Mouse (Mus musculus): ENCODE results near the gene Zbtb20. TPM values are rescaled to one million over a fixed set of nuclear protein-coding genes. Genes with fewer than 3 reads are reported as not detected.

Gene Zbtb20
- total RNA-seq, 2 experiments from 2014 or later = 108 to 119 TPM

- no peak for DNase-seq
Measured at GRCm38 (mm10) chr16:43572766-43573165, 697.1 kb downstream of the Zbtb20 start.

- no peak for DNase-seq
Measured at GRCm38 (mm10) chr16:43573181-43573833, 697.6 kb downstream of the Zbtb20 start.

DNA sequence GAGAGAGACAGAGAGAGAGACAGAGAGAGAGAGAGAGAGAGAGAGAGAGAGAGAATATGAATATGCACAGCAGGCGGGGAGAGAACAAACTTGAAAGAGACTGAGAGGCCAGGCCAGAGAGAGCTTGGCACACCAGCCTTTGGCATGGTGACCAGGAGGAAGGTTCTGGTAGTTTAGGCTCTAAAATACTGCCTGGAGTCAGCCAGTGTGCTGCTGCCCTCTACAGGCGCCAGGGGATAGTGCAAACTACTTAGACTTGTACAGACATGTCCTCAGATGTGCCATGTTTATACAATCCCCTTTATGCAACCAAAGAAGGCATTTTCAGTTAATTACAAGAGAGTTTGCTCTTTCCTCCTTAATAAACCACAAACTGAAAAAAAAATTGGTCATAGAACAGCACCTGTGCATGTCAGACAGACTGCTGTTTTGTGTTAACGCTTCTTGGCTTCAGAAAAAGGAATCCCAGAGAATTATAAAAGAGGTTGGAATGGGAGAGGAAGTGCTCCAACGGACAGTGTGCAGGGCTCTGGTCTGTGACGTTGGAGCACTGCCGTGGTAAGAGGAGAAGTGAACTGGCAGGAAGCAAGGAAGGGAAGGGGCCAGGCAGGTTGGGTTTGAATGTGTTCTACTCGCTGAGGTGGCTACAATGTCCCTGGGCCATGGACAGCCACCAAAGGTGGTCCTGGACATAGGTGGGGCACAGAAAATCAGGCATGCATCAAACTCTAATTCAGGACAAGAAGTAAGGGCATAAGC is 698.5 kb downstream of the Zbtb20 start:
- peak; percentile 96 for DNase-seq

- DNase-seq = no peak
Measured at GRCm38 (mm10) chr16:43575066-43575465, 699.4 kb downstream of the Zbtb20 start.

GRCm38 (mm10) chr16:43575507-43575906 is 699.8 kb downstream of the Zbtb20 start:
- no peak for DNase-seq

- peak; percentile 71 for DNase-seq
Measured at GRCm38 (mm10) chr16:43577399-43577798, 701.7 kb downstream of the Zbtb20 start.

DNA sequence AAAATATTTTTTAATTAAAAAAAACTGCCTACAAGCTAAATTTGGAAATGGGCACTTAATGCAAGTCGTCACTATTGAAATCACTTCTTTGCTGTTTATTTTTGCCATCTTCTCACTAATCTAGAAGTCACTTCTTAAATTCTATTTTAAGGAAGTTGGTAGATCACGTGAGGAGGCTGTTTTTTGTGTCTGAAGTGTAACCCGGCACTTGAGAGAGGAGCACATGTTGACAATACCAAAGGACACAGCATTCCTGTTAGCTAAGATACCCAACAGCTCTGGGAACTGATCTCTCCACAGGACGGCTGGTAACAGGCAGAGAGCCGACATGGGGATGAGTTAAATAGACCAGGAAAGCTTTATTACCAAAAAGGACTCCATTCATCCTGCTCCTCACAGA is 702.7 kb downstream of the Zbtb20 start:
- no peak for DNase-seq

DNA sequence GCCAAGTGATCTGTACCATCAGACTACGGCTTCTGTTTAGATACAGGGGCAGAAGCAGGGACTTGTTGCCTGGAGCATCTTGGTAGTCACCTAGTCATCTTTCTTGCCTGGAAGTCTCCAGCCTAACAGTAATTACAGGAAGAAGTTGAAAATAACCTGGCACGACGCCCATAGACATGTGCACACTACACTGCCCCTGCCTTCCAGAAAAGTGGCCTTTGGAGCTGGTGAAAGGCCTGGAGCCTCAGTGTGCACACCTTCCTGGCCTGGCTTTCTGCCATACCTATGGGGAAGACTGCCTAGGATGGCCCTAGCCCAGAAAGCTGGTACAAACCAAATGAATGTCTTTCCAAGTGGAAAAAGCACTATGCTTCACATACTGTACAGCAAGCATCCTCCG is 703.4 kb downstream of the Zbtb20 start:
- peak; percentile 41 for DNase-seq

DNA sequence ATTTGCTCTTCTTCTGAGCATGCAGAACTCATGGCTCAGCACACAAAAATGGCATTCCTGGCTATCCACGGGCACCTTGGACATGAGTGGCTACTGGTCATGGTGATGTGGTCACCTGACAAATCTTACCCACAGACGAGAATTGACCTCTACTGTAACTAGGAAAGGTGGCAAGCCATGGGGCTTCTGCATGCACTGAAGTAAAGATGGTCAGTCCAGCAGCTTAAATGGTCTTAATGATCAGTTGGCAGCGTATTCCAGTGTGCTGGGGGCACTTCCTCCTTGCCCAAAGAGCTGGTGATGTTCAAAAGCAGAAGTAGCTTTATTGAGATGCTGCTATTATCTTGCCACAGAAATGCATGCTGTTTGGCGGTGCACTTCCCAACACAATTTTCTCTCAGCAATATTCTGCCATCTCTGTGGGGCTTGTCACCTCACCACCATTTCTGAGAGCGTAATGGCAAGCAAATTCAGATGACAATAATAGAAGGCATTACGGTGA is 704.7 kb downstream of the Zbtb20 start:
- DNase-seq = no peak

DNA sequence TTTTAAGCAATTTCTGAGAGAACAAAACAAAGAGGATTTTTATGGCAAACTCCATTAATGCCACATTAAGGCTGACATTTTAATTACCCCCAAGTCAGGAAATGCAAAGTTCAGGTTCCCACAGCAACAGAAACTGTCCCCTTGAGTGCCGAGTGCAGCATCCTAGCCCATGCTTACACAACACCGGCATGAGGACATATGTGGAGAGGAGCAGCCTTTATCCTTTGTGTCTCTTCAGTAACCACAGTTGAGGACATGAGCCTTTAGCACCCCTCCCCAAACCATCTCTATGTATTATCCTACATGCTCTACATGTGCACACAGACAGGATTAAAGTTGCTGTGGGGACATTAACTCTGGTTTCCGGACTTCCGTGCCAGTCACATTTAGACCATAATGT is 705.9 kb downstream of the Zbtb20 start:
- no peak for DNase-seq

DNA sequence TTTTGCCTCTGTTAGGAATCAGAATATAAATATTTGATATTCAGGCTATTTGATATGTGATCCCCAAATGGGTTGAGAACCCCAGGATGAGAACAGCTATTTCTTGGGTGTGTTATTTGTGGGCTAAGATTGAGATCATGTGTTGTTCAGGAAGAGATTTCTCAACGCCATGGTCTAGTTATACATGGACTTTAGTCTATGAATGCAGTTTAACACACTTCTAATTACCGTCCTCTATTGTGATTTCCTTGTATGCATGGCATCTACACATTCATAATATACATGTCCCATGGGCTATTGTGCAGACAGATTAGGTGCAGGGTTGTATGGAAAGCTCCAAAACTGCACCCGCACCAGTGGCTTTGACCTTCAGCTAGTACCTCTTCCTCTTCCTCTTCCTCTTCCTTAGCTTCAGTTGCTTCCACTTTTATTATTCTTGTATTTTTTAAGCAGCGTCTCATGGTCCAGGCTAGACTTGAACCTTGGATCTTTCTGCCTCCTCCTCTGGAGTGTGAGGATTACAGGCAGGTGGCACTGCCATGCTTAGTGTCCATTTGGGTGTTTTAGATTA is 711.3 kb downstream of the Zbtb20 start:
- DNase-seq = no peak

GRCm38 (mm10) chr16:43590704-43591493 is 715.2 kb downstream of the Zbtb20 start:
- DNase-seq = no peak

- no peak for DNase-seq
Measured at GRCm38 (mm10) chr16:43592062-43592461, 716.4 kb downstream of the Zbtb20 start.

DNA sequence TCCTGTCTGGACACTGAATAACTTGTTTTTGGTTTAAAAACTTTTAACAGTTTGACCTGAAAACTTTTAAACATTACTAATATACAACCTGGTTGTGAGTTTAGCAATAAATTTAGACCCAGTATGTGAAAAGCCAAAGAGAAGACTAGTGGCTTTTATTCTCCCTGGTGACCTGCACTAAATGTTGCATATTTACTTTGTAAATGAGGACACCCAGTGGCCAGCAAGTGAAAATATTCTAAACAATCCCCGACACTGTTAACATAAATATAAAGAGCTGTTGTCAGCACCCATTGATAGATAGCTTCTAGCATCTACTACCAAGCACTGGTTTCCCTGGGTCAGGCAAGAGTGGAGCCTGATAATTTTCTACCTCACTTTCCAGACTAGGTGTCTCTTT is 717.1 kb downstream of the Zbtb20 start:
- no peak for DNase-seq

DNA sequence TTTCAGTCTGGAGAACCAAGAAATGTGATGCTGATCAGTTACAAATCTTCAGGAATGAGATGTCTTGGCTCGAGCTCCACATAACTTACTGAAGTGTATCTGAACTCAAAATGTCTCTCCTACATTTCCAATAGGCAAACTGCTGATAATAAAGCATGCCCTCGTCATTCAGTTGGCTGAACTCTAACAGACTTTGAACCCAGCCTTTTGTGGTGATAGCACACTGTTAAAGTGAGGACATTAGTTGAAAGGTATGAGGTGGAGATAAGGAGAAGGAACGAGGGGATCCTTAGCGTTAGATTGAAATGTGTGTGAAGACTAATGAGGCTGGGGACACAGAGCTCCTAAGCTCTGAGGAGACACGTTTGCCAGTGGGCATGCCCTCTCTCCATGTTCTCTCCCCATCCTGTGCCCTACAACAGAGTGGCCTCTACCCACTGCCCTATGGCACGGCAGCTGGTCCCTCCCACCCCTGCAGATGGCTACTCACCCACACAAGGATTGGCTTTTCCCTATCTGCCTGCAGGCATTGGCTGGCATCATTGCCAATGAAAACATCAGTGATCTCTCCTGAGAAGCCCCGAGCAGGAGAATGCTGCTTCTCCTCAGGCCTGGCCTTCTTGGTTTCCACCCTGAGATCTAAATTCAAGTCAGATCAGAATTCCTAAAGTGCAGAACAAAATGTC is 721.8 kb downstream of the Zbtb20 start:
- no peak for DNase-seq

DNA sequence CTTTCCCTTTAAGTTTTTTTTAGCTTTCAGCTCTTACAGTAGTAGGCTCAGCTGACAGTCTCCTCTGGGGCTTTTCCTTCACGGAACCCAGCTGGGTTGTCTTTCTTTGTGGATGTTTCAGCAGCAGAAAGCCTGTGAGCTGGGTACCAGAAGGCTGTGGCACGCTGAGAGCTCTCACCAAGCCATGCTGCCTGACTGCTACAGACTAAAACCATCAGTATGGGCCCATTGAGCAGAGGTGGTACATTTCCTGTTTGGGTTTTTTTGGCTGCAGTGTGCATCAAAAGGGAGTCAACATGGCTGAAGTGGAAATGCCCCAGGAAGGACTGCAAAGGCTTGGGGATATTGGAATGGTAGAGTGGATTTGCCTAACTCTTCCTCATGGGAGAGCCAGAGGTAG is 724.0 kb downstream of the Zbtb20 start:
- no peak for DNase-seq

DNA sequence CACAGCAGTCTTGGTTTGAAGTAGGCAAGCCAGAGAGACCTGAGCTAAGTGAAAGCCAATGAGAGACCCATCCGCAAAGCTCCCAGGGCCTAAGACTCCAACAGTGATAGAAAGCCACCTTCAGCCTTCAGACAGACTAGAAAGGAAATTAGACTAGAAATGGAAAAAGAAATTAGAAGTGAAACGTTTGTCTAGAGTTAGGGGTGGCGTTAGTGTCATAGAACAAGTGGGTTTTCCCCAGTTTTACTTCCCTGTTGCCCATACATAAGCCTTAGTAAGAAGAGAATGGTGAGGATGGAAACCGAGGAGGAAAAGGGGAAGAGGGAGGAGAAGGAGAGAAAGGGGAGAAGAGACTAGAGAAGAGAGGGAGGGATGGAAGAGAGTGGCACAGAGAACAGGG is 726.9 kb downstream of the Zbtb20 start:
- DNase-seq = no peak

DNA sequence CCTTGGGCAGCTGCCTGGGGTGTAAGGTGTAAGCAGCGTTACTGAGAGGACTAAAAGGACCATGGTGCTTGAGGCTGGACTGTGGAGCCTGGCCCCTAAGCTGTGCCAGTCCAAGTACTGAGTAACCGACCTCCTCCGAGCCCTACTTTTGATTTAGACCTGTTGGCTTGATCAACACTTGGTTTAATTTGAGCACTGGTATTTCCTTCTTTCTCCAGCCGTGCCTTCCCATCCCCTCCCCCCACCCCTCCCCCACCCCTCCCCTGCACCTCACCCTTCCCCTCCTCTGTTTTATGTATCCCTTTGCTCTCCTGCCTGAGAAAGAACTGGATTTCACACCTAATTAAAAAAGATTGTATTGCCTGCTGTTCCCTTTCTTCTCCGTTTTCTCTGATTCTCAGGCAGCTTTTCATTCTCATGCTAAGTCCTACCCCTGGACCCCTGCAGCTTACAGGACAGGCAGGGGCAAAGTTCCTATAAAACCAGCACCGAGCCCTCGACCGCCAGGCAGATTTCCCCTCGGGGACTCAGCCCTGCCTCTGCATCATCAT is 728.0 kb downstream of the Zbtb20 start:
- no peak for DNase-seq

DNA sequence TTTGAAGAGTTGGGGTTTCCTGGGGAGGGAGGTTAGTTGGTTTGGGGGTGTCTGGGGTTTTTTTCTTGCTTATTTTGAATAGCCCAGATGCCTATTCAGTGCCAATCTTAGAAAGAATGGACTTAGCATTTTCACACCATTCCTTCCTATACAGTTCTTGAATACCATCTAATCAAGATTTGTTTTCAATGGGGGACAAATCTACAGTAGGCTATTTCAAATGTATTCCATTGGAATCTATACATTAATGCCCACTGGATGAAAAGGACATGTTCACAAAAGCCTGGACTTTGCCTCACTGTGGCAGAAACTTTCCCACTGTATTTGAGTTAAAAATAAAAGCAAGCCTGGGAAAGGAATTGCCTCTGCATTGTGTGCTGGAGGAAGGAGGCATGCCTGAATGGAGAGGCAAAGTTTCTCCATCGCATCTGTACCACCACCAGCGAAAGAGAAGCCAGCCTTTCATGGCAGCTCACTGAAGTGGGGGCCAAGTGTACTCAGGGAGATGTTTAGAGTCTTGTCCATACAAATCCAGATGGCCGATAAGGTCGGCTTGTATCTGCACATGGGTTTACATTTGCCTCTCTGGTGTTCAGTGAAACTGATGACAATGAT is 728.8 kb downstream of the Zbtb20 start:
- no peak for DNase-seq

GRCm38 (mm10) chr16:43607086-43607485 is 731.4 kb downstream of the Zbtb20 start:
- DNase-seq = no peak

GRCm38 (mm10) chr16:43608066-43608465 is 732.4 kb downstream of the Zbtb20 start:
- no peak for DNase-seq

All from gastrocnemius, postnatal 10 days (tissue).